Mouse (Mus musculus) limb, embryonic 11.5 days (tissue): ENCODE data around the gene Kcnc2. TPM values are rescaled to one million over a fixed set of nuclear protein-coding genes. Genes with fewer than 3 reads are reported as not detected.

Experiments
- ATAC-seq: fragments of 200-750 bp; cut with Nextera tagmentation; 2 replicates; pipeline ENCODE4 v1.8.0; 2017; ENCODE audit warnings: low read depth; ENCODE audit not compliant: insufficient number of reproducible peaks, low FRiP score, low TSS enrichment
- DNase-seq: peaks from one replicate; pipeline ENCODE4 v3.0.0-alpha.2; 2015; ENCODE audit warnings: low spot score
- H3K27ac ChIP-seq: fragments of 300-500 bp; sonication (generic); replicated peaks from 2 replicates; pipeline ENCODE4 v1.5.1; 2014; ENCODE audit warnings: low read depth, mild to moderate bottlenecking, low read length
- H3K27me3 ChIP-seq: fragments of 300-500 bp; sonication (generic); 2 replicates; pipeline ENCODE4 v1.6.1; 2014; ENCODE audit warnings: mild to moderate bottlenecking, low read length, mixed read lengths; ENCODE audit not compliant: control insufficient read depth, insufficient read depth
- H3K36me3 ChIP-seq: fragments of 300-500 bp; sonication (generic); 2 replicates; pipeline ENCODE4 v1.6.1; 2014; ENCODE audit warnings: mild to moderate bottlenecking, low read length, moderate library complexity, mixed read lengths; ENCODE audit not compliant: control insufficient read depth, insufficient read depth
- H3K4me1 ChIP-seq: fragments of 300-500 bp; sonication (generic); 2 replicates; pipeline ENCODE4 v1.6.1; 2014; ENCODE audit warnings: low read length, mixed read lengths; ENCODE audit not compliant: control insufficient read depth, insufficient read depth
- H3K4me2 ChIP-seq: fragments of 300-500 bp; sonication (generic); 2 replicates; pipeline ENCODE4 v1.6.1; 2014; ENCODE audit warnings: low read depth, mild to moderate bottlenecking, moderate library complexity; ENCODE audit not compliant: severe bottlenecking
- H3K4me3 ChIP-seq: fragments of 300-500 bp; sonication (generic); 2 replicates; pipeline ENCODE4 v1.5.1; 2014; ENCODE audit warnings: low read depth, low read length
- H3K9ac ChIP-seq: fragments of 300-500 bp; sonication (generic); 2 replicates; pipeline ENCODE4 v1.6.1; 2014; ENCODE audit warnings: mild to moderate bottlenecking, low read length
- H3K9me3 ChIP-seq: fragments of 300-500 bp; sonication (generic); 2 replicates; pipeline ENCODE4 v1.6.1; 2016; ENCODE audit warnings: low read length; ENCODE audit not compliant: control insufficient read depth
- WGBS: fragments of 180-500 bp; shearing (Covaris S2); extraction: QIAGEN DNeasy Blood & Tissue Kit; methylation state at CpG from one replicate; pipeline ENCODE4 v1.1.7; 2014; 5-methylcytosine and 5-hydroxymethylcytosine counted together
- polyA plus RNA-seq: library from polyadenylated mRNA; unstranded; fragments of >200 nt; fragmentation: Nextera tagmentation; extraction: Ambion mirVana; gene quantifications from 2 replicates; pipeline ENCODE4 v1.2.1, GENCODE M21; 2014

The Kcnc2 gene
- polyA plus RNA-seq, 1 experiment from 2014 or later = 0.32 TPM

DNA sequence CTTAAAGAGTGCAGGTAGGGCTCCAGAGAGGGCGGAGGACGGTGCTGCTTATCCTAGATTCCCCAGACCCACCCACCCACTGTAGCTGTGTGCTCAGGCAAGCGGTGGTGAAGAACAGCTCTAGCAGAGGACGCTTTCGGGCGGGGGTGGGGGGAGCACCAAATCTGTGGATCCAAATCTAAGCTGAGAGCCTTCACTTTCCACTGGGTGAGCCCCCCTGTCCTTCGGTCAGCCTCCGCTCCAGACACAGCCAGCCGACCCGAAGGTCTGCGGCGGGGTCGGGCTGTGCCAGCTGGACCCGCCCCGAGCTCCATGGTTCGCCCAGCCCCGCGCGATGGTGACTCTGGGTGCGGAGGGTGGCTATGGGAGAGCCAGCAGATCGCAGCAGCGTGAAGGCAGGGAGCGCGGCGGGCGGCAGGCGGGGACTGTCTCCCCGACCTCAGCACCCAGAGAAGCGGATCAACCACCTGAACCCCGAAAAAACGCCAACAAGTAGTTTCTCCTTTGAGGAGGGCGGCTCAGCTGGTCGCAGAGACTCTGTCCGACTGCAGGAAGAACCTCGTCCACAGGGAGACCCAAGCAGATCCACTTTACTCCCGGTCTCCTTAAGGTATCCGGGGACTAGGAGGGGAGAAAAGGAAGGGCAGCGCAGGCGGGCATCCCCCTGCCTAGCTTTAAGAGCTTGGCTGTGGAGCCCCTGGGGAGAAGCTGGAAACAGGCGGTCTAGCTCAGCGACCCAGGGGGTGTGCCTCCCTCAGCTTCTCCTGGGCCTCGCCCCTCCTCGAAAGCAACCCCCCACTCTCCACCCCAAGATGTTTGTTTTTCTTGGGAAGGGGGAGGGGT is 761 bp upstream of the Kcnc2 start:
- Histone ChIP-seq H3K4me1 (no peaks in the 10 kb centered on the region; the same call in 1 of the 2 replicates), H3K4me2 (peak overlapping the region; percentile 93), H3K36me3 (no peaks in the 10 kb centered on the region), H3K9ac (peak overlapping the region; percentile 1; the same call in 1 of the 2 replicates), H3K9me3 (no peaks in the 10 kb centered on the region), H3K27ac (no peak overlapping the region), H3K4me3 (peak overlapping the region; percentile 42), H3K27me3 (peaks cover 40% of the 10 kb centered on the region)
- ATAC-seq (peak; percentile 51), DNase-seq (peak; percentile 51)
- under 1% methylated on average over 42 of the region's 43 CpGs for WGBS

DNA sequence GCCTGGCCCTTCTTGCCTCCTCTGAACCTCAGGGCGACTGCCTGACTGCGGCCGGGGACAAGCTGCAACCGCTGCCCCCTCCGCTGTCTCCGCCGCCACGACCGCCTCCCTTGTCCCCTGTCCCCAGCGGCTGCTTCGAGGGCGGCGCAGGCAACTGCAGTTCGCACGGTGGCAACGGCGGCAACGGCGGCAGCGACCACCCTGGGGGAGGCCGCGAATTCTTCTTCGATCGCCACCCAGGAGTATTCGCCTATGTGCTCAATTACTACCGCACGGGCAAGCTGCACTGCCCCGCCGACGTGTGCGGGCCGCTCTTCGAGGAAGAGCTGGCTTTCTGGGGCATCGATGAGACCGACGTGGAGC is 863 bp downstream of the Kcnc2 start:
- DNase-seq (peak; percentile 65), ATAC-seq (0 out of 2 replicates have a peak, but pooled peaks have one; percentile 23)
- Histone ChIP-seq H3K9me3 (no peaks in the 10 kb centered on the region), H3K9ac (peak overlapping the region; percentile 12; the same call in 1 of the 2 replicates), H3K36me3 (no peaks in the 10 kb centered on the region), H3K4me1 (no peaks in the 10 kb centered on the region; the same call in 1 of the 2 replicates), H3K27me3 (peaks cover 40% of the 10 kb centered on the region), H3K4me2 (peak overlapping the region; percentile 58), H3K4me3 (peak overlapping the region; percentile 35), H3K27ac (no peak overlapping the region)
- 1% methylated on average over 35 of the region's 36 CpGs for WGBS

DNA sequence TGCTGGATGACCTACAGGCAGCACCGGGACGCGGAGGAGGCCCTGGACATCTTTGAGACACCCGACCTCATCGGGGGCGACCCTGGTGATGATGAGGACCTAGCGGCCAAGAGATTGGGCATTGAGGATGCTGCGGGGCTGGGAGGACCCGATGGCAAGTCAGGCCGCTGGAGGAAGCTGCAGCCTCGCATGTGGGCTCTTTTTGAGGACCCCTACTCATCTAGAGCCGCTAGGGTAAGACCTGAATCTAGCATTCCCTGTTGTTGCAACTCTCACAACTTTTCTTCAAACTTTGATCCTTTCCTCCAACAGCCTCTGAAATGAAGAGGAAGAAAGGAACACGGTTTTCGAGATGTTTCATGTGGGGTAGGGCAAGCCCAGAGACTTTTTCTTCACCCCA is 1.2 kb downstream of the Kcnc2 start:
- peak overlapping the region; percentile 58 for H3K4me2 ChIP-seq
- ATAC-seq (no peak), DNase-seq (peak; percentile 49)
- H3K9ac ChIP-seq = peak overlapping the region; percentile 12; the same call in 1 of the 2 replicates
- H3K36me3 ChIP-seq = no peaks in the 10 kb centered on the region
- WGBS = 8% methylated on average over 14 of the region's 14 CpGs
- H3K4me3 ChIP-seq = peak overlapping the region; percentile 35
- peaks cover 40% of the 10 kb centered on the region for H3K27me3 ChIP-seq
- H3K4me1 ChIP-seq = no peaks in the 10 kb centered on the region; the same call in 1 of the 2 replicates
- no peaks in the 10 kb centered on the region for H3K9me3 ChIP-seq
- H3K27ac ChIP-seq = no peak overlapping the region

DNA sequence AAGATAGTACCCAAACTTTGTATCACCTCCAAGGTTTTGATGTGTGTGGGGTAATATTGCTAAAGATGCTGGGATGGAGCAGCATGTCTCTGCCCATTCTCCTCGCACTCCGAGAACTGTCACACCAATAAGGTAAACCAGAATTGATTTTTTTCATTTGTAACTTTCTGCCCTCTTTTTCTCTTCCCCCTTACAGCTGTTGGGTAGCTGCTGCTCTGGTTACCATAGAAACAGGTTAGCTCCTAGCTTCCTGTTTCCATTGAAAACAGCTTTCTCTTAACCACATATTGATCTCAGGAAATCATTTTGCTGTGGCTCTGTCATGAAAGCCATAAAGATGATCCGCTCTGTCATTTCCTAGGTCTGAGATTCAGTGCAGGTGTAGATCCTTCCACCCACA is 7.1 kb downstream of the Kcnc2 start:
- Histone ChIP-seq H3K9me3 (no peaks in the 10 kb centered on the region), H3K27me3 (peaks cover 3% of the 10 kb centered on the region; the same call in 1 of the 2 replicates), H3K36me3 (no peaks in the 10 kb centered on the region), H3K4me1 (no peaks in the 10 kb centered on the region), H3K4me2 (no peak overlapping the region), H3K9ac (no peak overlapping the region), H3K4me3 (no peak overlapping the region), H3K27ac (no peak overlapping the region)
- WGBS = 88% methylated on average over 3 of the region's 3 CpGs
- DNase-seq (no peak), ATAC-seq (no peak)

DNA sequence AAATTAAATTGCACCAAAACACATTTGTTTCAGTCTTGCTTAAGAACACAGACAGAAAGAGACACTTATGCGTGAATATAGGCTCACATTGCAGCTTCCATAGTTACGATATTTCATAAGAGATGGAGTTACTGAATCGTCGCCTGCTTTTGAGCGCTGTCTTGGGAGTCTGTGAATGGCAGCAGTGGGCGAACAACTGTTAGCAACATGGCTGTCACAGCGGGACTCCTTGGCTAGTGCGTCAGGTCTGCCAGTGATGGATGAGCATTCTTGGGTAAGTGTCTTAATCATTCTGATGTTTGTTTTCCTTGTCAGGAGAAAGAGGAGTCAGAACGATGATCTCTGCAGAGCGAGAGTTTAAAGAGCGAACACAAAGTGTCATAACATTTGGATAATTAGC is 44.2 kb downstream of the Kcnc2 start:
- WGBS = 46% methylated on average over 11 of the region's 11 CpGs
- Histone ChIP-seq H3K4me3 (no peak overlapping the region), H3K4me1 (no peaks in the 10 kb centered on the region), H3K27ac (no peak overlapping the region), H3K9ac (no peak overlapping the region), H3K27me3 (no peaks in the 10 kb centered on the region), H3K36me3 (no peaks in the 10 kb centered on the region), H3K9me3 (no peaks in the 10 kb centered on the region), H3K4me2 (no peak overlapping the region)
- ATAC-seq (no peak), DNase-seq (no peak)

DNA sequence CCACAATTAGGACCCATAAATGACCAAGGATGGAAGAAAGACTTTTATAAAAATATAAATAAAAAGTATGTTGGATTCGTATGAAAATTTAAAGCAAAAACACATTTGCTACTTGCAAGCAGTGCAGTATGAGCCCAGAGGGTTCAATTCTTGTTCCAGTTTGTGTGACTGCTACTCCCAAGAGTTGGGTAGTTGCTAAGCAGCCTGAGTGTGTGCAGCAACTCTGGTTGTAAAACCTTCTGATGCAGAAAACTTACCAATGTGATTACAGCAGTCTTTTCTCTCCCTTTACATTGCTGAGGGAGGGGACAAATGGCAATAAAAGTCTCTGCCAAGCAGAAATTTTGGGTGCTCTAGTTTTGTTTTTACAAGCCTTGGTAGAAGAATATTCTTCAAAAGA is 46.9 kb downstream of the Kcnc2 start:
- ATAC-seq = no peak
- Histone ChIP-seq H3K27me3 (no peaks in the 10 kb centered on the region), H3K27ac (no peak overlapping the region), H3K4me2 (no peak overlapping the region), H3K36me3 (no peaks in the 10 kb centered on the region), H3K4me3 (no peak overlapping the region), H3K4me1 (no peaks in the 10 kb centered on the region), H3K9ac (no peak overlapping the region), H3K9me3 (no peaks in the 10 kb centered on the region)
- no peak for DNase-seq
- WGBS = 76% methylated on average over 1 of the region's 1 CpGs

DNA sequence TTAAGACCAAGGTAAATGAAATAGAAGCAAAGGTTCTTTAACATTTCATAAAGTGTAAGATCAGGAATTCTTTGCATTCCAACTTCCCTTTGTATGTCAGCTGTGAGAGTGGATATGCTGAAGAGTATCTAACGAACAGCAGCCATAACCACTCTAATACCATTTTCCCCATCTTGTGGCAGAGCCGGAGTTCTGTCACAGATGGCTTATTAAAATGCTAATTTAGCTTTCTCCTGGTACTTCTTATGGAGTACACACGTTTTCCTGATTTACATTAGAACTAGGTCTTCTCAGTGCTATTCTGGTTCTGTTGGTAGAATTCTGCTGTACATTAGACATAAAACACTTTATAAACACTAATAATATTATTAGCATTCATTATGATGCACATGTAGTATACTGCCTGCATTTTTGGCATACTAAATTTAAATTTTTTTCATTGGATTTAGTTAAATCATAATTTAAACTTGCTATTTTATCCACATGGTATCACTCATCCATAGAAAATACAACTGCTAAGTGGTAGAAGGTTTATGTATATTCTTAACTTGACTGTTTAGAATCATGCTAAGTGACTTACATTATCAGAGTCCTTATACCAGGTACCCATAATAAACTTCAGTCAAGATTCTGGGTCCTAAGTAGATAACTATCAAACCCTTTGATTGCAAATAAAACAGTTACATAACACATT is 86.9 kb downstream of the Kcnc2 start:
- no peak for ATAC-seq
- no peaks in the 10 kb centered on the region for H3K36me3 ChIP-seq
- H3K9ac ChIP-seq = no peak overlapping the region
- no peaks in the 10 kb centered on the region for H3K4me1 ChIP-seq
- no peak overlapping the region for H3K4me2 ChIP-seq
- 74% methylated on average over 3 of the region's 3 CpGs for WGBS
- no peak overlapping the region for H3K27ac ChIP-seq
- no peak overlapping the region for H3K4me3 ChIP-seq
- H3K9me3 ChIP-seq = no peaks in the 10 kb centered on the region
- no peak for DNase-seq
- H3K27me3 ChIP-seq = no peaks in the 10 kb centered on the region

DNA sequence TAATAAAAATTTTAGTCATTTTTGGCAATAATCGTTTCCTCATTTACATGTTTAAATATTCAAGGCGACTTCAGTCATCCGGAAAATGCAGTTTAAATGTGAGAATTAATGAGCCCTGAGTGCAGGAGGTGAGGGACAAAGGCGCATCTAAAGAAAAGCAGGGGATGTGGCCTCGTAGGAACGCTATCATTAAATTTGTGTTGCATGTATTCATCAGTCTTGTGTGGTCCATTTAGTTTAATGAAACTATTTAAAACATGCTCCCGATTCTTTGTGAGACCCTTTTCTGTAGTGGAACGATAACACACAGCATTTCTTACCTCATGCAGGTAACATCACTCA is 87.4 kb downstream of the Kcnc2 start:
- 85% methylated on average over 8 of the region's 8 CpGs for WGBS
- no peaks in the 10 kb centered on the region for H3K9me3 ChIP-seq
- H3K4me1 ChIP-seq = no peaks in the 10 kb centered on the region
- no peak overlapping the region for H3K4me2 ChIP-seq
- ATAC-seq (no peak), DNase-seq (no peak)
- H3K4me3 ChIP-seq = no peak overlapping the region
- no peaks in the 10 kb centered on the region for H3K36me3 ChIP-seq
- H3K27ac ChIP-seq = no peak overlapping the region
- H3K27me3 ChIP-seq = no peaks in the 10 kb centered on the region
- H3K9ac ChIP-seq = no peak overlapping the region
